8 mouse cellular contexts compared by ENCODE assay signal in the genomic region with DNA sequence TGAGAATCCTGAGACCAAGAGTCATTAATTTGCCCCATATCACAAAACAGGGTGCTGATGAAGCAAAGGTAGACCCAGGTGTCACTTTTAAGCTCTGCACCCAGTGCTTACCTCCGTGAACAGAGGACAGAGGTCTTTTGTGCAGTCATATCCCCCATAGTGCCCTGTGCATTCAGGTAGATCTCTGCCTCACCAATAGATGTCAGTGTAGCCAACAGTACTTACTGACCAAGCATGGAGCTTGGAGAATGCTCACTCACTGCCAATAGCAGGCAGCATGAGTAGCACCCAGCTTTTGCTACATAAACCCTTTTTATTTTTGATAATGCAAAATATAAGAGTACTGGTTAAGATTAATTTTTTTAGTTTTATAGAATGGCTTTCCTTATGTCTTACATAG.
DNase-seq lines count a peak whose midpoint lies in the region; ATAC-seq and TF ChIP-seq lines count a peak whose summit lies in the region.

No protein-coding gene starts in this region.

- H3K79me2 ChIP-seq in CH12.LX (replicated peaks; ENCODE audit: control insufficient read depth, extremely low read depth, insufficient read depth, poor library complexity, severe bottlenecking), result no peaks in the 10 kb centered on the region

- peak; percentile 78; the same call in 1 of the 2 replicates for ATAC-seq in heart, embryonic 15.5 days (replicated peaks; ENCODE audit: insufficient number of reproducible peaks, insufficient read depth, low FRiP score, low read depth)
- ATAC-seq in intestine, embryonic 16.5 days, result peak; percentile 75
- ATAC-seq in neural tube, embryonic 14.5 days (ENCODE audit: low read depth), result peak; percentile 68; the same call in 1 of the 2 replicates

- H3K9me3 ChIP-seq in heart, embryonic 15.5 days (replicated peaks), result no peaks in the 10 kb centered on the region
- peaks cover 31% of the 10 kb centered on the region for H3K9me3 ChIP-seq in CH12.LX (replicated peaks; ENCODE audit: low read length)
- no peaks in the 10 kb centered on the region for H3K9me3 ChIP-seq in intestine, embryonic 16.5 days (ENCODE audit: control insufficient read depth, low read length)
- no peaks in the 10 kb centered on the region for H3K9me3 ChIP-seq in neural tube, embryonic 14.5 days (ENCODE audit: control insufficient read depth, low read length)

- no peak for TF ChIP-seq CTCF in CH12.LX (conservative IDR thresholded peaks at IDR 0.05 in 1 of 2, IDR thresholded peaks at IDR 0.05 in 1 of 2; ENCODE audit: low read depth in 2 of 2, low read length in 2 of 2)

- in situ Hi-C loops in CH12.LX (cut with MboI; ENCODE audit: low pct_ligation_motif_present, low pct_unique_long_range_greater_than_20kb, low sequenced_read_pairs), result no loop called here

- WGBS in heart, embryonic 15.5 days, result 45% methylated on average over 1 of the region's 1 CpGs
- WGBS in intestine, embryonic 16.5 days, result 22% methylated on average over 1 of the region's 1 CpGs
- 34% methylated on average over 1 of the region's 1 CpGs for WGBS in neural tube, embryonic 14.5 days

- no peak overlapping the region for H3K4me3 ChIP-seq in heart, embryonic 15.5 days
- no peak overlapping the region for H3K4me3 ChIP-seq in CH12.LX (replicated peaks in 1 of 3; ENCODE audit: low read depth in 2 of 3, low read length in 2 of 3, poor library complexity in 1 of 3)
- H3K4me3 ChIP-seq in intestine, embryonic 16.5 days (ENCODE audit: low read length), result no peak overlapping the region
- H3K4me3 ChIP-seq in neural tube, embryonic 14.5 days (ENCODE audit: low read depth, low read length), result no peak overlapping the region

- H3K27ac ChIP-seq in heart, embryonic 15.5 days, result no peak overlapping the region
- H3K27ac ChIP-seq in CH12.LX (ENCODE audit: insufficient read depth, low read depth), result no peak overlapping the region
- H3K27ac ChIP-seq in intestine, embryonic 16.5 days (ENCODE audit: low read length), result no peak overlapping the region
- H3K27ac ChIP-seq in neural tube, embryonic 14.5 days (ENCODE audit: low read depth, low read length), result no peak overlapping the region

- no peaks in the 10 kb centered on the region for H3K27me3 ChIP-seq in heart, embryonic 15.5 days
- H3K27me3 ChIP-seq in CH12.LX (replicated peaks), result no peaks in the 10 kb centered on the region
- H3K27me3 ChIP-seq in intestine, embryonic 16.5 days (replicated peaks; ENCODE audit: control insufficient read depth, insufficient read depth, low read length), result no peaks in the 10 kb centered on the region
- H3K27me3 ChIP-seq in neural tube, embryonic 14.5 days (ENCODE audit: control insufficient read depth, insufficient read depth, low read length), result no peaks in the 10 kb centered on the region

- dilution Hi-C loops in CH12.LX (cut with MboI; ENCODE audit: extremely low pct_ligation_motif_present, extremely low pct_unique_long_range_greater_than_20kb, low sequenced_read_pairs), result no loop called here

- H3K4me2 ChIP-seq in heart, embryonic 15.5 days, result no peak overlapping the region
- no peak overlapping the region for H3K4me2 ChIP-seq in CH12.LX (ENCODE audit: insufficient read depth, low read depth, poor library complexity, severe bottlenecking)
- H3K4me2 ChIP-seq in intestine, embryonic 16.5 days (ENCODE audit: low read depth, low read length), result no peak overlapping the region
- no peak overlapping the region for H3K4me2 ChIP-seq in neural tube, embryonic 14.5 days (ENCODE audit: low read depth, low read length)

- no peak overlapping the region for H3K9ac ChIP-seq in heart, embryonic 15.5 days
- H3K9ac ChIP-seq in CH12.LX (ENCODE audit: insufficient read depth, low read depth), result no peak overlapping the region
- H3K9ac ChIP-seq in intestine, embryonic 16.5 days (ENCODE audit: low read depth, low read length), result no peak overlapping the region
- no peak overlapping the region for H3K9ac ChIP-seq in neural tube, embryonic 14.5 days (replicated peaks; ENCODE audit: low read depth, low read length)

- no peak for TF ChIP-seq POLR2A in CH12.LX (IDR thresholded peaks at IDR 0.05; ENCODE audit: low read depth, low read length)

- H3K4me1 ChIP-seq in heart, embryonic 15.5 days (replicated peaks), result peaks cover 6% of the 10 kb centered on the region
- no peaks in the 10 kb centered on the region for H3K4me1 ChIP-seq in CH12.LX (ENCODE audit: control insufficient read depth in 1 of 2, insufficient read depth in 2 of 2)
- H3K4me1 ChIP-seq in intestine, embryonic 16.5 days (ENCODE audit: control insufficient read depth, insufficient read depth, low read length), result no peaks in the 10 kb centered on the region
- peaks cover 5% of the 10 kb centered on the region; the same call in 1 of the 2 replicates for H3K4me1 ChIP-seq in neural tube, embryonic 14.5 days (ENCODE audit: control insufficient read depth, insufficient read depth, low read length)

- no peaks in the 10 kb centered on the region for H3K36me3 ChIP-seq in heart, embryonic 15.5 days
- H3K36me3 ChIP-seq in CH12.LX (replicated peaks in 1 of 2; ENCODE audit: control insufficient read depth in 1 of 2, insufficient read depth in 1 of 2, low read length in 1 of 2), result no peaks in the 10 kb centered on the region
- no peaks in the 10 kb centered on the region for H3K36me3 ChIP-seq in intestine, embryonic 16.5 days (ENCODE audit: control insufficient read depth, insufficient read depth, low read length)
- no peaks in the 10 kb centered on the region for H3K36me3 ChIP-seq in neural tube, embryonic 14.5 days (ENCODE audit: control insufficient read depth, insufficient read depth, low read length)

- no peak for TF ChIP-seq EP300 in CH12.LX (IDR thresholded peaks at IDR 0.05; ENCODE audit: low read length)

- intact Hi-C loops in heart, postnatal 36 days (cut with DNase I), result loop anchor here (1.0 to 5.0 kb wide), 2 partner anchors 77 to 157 kb away; no protein-coding TSS in a partner anchor

- no peak for DNase-seq in heart, postnatal 36 days
- peak; percentile 0 for DNase-seq in CH12.LX (ENCODE audit: extremely low read depth)
- DNase-seq in cerebellum, adult 9-11 months, result peak; percentile 78
- no peak for DNase-seq in c-Kit-positive CD71-positive TER-119-positive erythroid progenitor cells, embryonic 14.5 days (ENCODE audit: low spot score)
- DNase-seq in gastrocnemius, postnatal 4 days (ENCODE audit: low spot score in 2 of 2), result no peak

- TF ChIP-seq RAD21 in CH12.LX (IDR thresholded peaks at IDR 0.05; ENCODE audit: low read depth, low read length), result no peak

TF ChIP-seq in CH12.LX, 34 proteins besides CTCF, POLR2A, EP300 and RAD21:
- no peak for TF ChIP-seq USF1 (IDR thresholded peaks at IDR 0.05; ENCODE audit: low read depth, low read length)
- no peak for TF ChIP-seq TBP (conservative IDR thresholded peaks at IDR 0.05; ENCODE audit: low read depth, low read length)
- TF ChIP-seq MAZ (IDR thresholded peaks at IDR 0.05; ENCODE audit: low read depth, low read length), result no peak
- TF ChIP-seq MXI1 (IDR thresholded peaks at IDR 0.05; ENCODE audit: low read depth, low read length), result no peak
- no peak for TF ChIP-seq NELFE (IDR thresholded peaks at IDR 0.05; ENCODE audit: low read depth, low read length)
- TF ChIP-seq MYC (IDR thresholded peaks at IDR 0.05; ENCODE audit: low read depth, low read length), result no peak
- TF ChIP-seq ZMIZ1 (IDR thresholded peaks at IDR 0.05; ENCODE audit: low read depth, low read length), result no peak
- TF ChIP-seq NRF1 (IDR thresholded peaks at IDR 0.05; ENCODE audit: low read depth, low read length), result no peak
- TF ChIP-seq UBTF (IDR thresholded peaks at IDR 0.05; ENCODE audit: low read depth, low read length), result no peak
- TF ChIP-seq POLR2AphosphoS2 (IDR thresholded peaks at IDR 0.05; ENCODE audit: low read depth, low read length), result no peak
- no peak for TF ChIP-seq MEF2A (IDR thresholded peaks at IDR 0.05; ENCODE audit: borderline replicate concordance, low read depth, low read length)
- no peak for TF ChIP-seq ZKSCAN1 (IDR thresholded peaks at IDR 0.05; ENCODE audit: borderline replicate concordance, low read depth, low read length)

Comparison
In these comparisons a context has a peak if more than half of its experiments do, and no peak if none do; other contexts are left out.
1. DNase-seq: peak in CH12.LX (single experiment) and cerebellum, adult 9-11 months (single experiment); none in heart, postnatal 36 days (0 of 2), c-Kit-positive CD71-positive TER-119-positive erythroid progenitor cells, embryonic 14.5 days (single experiment) and gastrocnemius, postnatal 4 days (0 of 2).
2. Peak in every context shown above with its lines, with median percentiles within 50 percentile points of each other: ATAC-seq.